Comparison of ENCODE assay signal across 23 mouse cellular contexts in the genomic region with DNA sequence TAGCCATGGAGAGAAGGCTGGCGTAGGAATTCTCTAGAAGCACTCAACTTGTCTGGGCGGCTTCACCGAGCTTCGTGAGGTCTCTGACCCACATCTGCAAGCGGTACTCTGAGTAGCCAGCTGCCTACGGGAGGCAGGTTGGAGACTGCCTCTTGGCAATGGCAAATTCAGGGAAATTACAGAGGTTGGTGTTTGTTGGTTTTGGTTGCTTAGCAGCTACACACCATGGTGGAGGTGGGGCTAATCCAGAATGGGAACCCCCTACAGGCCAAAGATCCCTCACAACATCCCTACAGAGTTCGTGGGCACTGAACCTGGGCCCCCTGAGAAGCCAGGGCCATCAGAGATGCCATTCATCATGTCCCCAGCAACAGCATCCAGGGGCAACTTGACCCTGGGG. TPM values are rescaled to one million over a fixed set of nuclear protein-coding genes. Genes with fewer than 3 reads are reported as not detected.
DNase-seq lines count a peak whose midpoint lies in the region; ATAC-seq lines count a peak whose summit lies in the region.
"Had no signal": no experiment of that assay in that cellular context is flagged by ENCODE, and none has a peak within 500 bp of the region (broad histone marks: within the 10 kb centered on the region; RNA-seq: fewer than 3 reads in every experiment).

No protein-coding gene starts in this region.

- WGBS in heart, embryonic 10.5 days, result 79% methylated on average over 7 of the region's 7 CpGs
- WGBS in heart, embryonic 12.5 days, result 80% methylated on average over 7 of the region's 7 CpGs
- 79% methylated on average over 7 of the region's 7 CpGs for WGBS in liver, embryonic 13.5 days (ENCODE audit: insufficient replicate concordance)
- whole genome bisulfite sequencing in limb, embryonic 10.5 days, result 82% methylated on average over 7 of the region's 7 CpGs

- no peaks in the 10 kb centered on the region for H3K36me3 ChIP-seq in heart, embryonic 10.5 days
- no peaks in the 10 kb centered on the region for H3K36me3 ChIP-seq in heart, embryonic 12.5 days
- H3K36me3 ChIP-seq in liver, embryonic 13.5 days, result no peaks in the 10 kb centered on the region
- H3K36me3 ChIP-seq in limb, embryonic 10.5 days, result no peaks in the 10 kb centered on the region
- H3K36me3 ChIP-seq: embryonic facial prominence, embryonic 13.5 days; forebrain, embryonic 12.5 days; hindbrain, embryonic 15.5 days had no signal

- H3K9me3 ChIP-seq in heart, embryonic 10.5 days, result no peaks in the 10 kb centered on the region
- 0 out of 2 replicates have a peak, but pooled peaks cover 3% of the 10 kb centered on the region for H3K9me3 ChIP-seq in heart, embryonic 12.5 days (replicated peaks)
- no peaks in the 10 kb centered on the region for H3K9me3 ChIP-seq in liver, embryonic 13.5 days (replicated peaks)
- no peaks in the 10 kb centered on the region for H3K9me3 ChIP-seq in limb, embryonic 10.5 days (replicated peaks)
- H3K9me3 ChIP-seq: embryonic facial prominence, embryonic 13.5 days; forebrain, embryonic 12.5 days; hindbrain, embryonic 15.5 days had no signal

- no peaks in the 10 kb centered on the region for H3K27me3 ChIP-seq in heart, embryonic 10.5 days (ENCODE audit: insufficient read depth, poor library complexity, severe bottlenecking)
- H3K27me3 ChIP-seq in heart, embryonic 12.5 days (replicated peaks), result no peaks in the 10 kb centered on the region
- H3K27me3 ChIP-seq in liver, embryonic 13.5 days, result 0 out of 2 replicates have a peak, but pooled peaks cover 5% of the 10 kb centered on the region
- no peaks in the 10 kb centered on the region for H3K27me3 ChIP-seq in limb, embryonic 10.5 days (ENCODE audit: low read depth, poor library complexity, severe bottlenecking)
- H3K27me3 ChIP-seq: embryonic facial prominence, embryonic 13.5 days; forebrain, embryonic 12.5 days; hindbrain, embryonic 15.5 days had no signal

- no peak overlapping the region for H3K9ac ChIP-seq in heart, embryonic 12.5 days
- peak overlapping the region; percentile 19; the same call in 1 of the 2 replicates for H3K9ac ChIP-seq in liver, embryonic 13.5 days
- H3K9ac ChIP-seq: embryonic facial prominence, embryonic 13.5 days; forebrain, embryonic 12.5 days; hindbrain, embryonic 15.5 days had no signal

- H3K4me2 ChIP-seq in heart, embryonic 12.5 days, result no peak overlapping the region
- 0 out of 2 replicates have a peak overlapping the region, but pooled peaks have one; percentile 1 for H3K4me2 ChIP-seq in liver, embryonic 13.5 days
- H3K4me2 ChIP-seq: embryonic facial prominence, embryonic 13.5 days; forebrain, embryonic 12.5 days; heart, embryonic 11.5 days; hindbrain, embryonic 15.5 days had no signal

- ATAC-seq in heart, embryonic 12.5 days (ENCODE audit: insufficient number of reproducible peaks, low FRiP score), result no peak
- ATAC-seq in liver, embryonic 13.5 days (ENCODE audit: low read depth), result no peak
- no peak for ATAC-seq in megakaryocyte progenitor cell, adult 5-6 weeks (replicated peaks; ENCODE audit: poor library complexity)
- ATAC-seq: forebrain, embryonic 16.5 days had no signal

- peak overlapping the region; percentile 84; the same call in 1 of the 2 replicates for H3K27ac ChIP-seq in heart, embryonic 10.5 days
- H3K27ac ChIP-seq in heart, embryonic 12.5 days (ENCODE audit: poor library complexity, severe bottlenecking), result no peak overlapping the region
- peak overlapping the region; percentile 78; the same call in 1 of the 2 replicates for H3K27ac ChIP-seq in liver, embryonic 13.5 days
- H3K27ac ChIP-seq in limb, embryonic 10.5 days, result 0 out of 2 replicates have a peak overlapping the region, but pooled peaks have one; percentile 27
- H3K27ac ChIP-seq: embryonic facial prominence, embryonic 13.5 days; forebrain, embryonic 12.5 days; hindbrain, embryonic 15.5 days had no signal

- no peak for DNase-seq in heart, embryonic 10.5 days (ENCODE audit: low spot score)
- no peak for DNase-seq in liver, embryonic 13.5 days
- DNase-seq in liver, result no peak
- DNase-seq in limb, embryonic 10.5 days (ENCODE audit: low spot score), result no peak
- DNase-seq in spleen, postnatal 14 days (ENCODE audit: low spot score in 2 of 2), result no peak
- DNase-seq: adrenal gland, postnatal 25 days; cerebellum, adult 18-20 months; cerebellum, adult 9-11 months; cerebellum, postnatal 36 days; gastrocnemius, postnatal 36 days; heart, adult 18-20 months had no signal

- H3K4me1 ChIP-seq in heart, embryonic 10.5 days, result peaks cover 29% of the 10 kb centered on the region
- H3K4me1 ChIP-seq in heart, embryonic 12.5 days (replicated peaks), result peaks cover 13% of the 10 kb centered on the region
- peaks cover 60% of the 10 kb centered on the region for H3K4me1 ChIP-seq in liver, embryonic 13.5 days (replicated peaks)
- H3K4me1 ChIP-seq in limb, embryonic 10.5 days, result peaks cover 18% of the 10 kb centered on the region; the same call in 1 of the 2 replicates

- no peak overlapping the region for H3K4me3 ChIP-seq in heart, embryonic 10.5 days
- H3K4me3 ChIP-seq in heart, embryonic 12.5 days, result no peak overlapping the region
- no peak overlapping the region for H3K4me3 ChIP-seq in liver, embryonic 13.5 days (replicated peaks)
- H3K4me3 ChIP-seq in limb, embryonic 10.5 days, result no peak overlapping the region
- H3K4me3 ChIP-seq: embryonic facial prominence, embryonic 13.5 days; forebrain, embryonic 12.5 days; hindbrain, embryonic 15.5 days had no signal

RNA-seq across cellular contexts. Expression of gene Gm21885, which starts 6.4 kb away (rescaled TPM):
- 0.18 TPM in 1 of 2 replicates, not detected in the other for polyA plus RNA-seq in heart, embryonic 10.5 days (2016; fragmentation: Nextera tagmentation; extraction: Ambion mirVana)
- 0.35 TPM in 1 of 2 replicates, not detected in the other for polyA plus RNA-seq in heart, embryonic 12.5 days (2016; fragmentation: Nextera tagmentation; extraction: Ambion mirVana)
- polyA plus RNA-seq in liver, embryonic 13.5 days (2015; fragmentation: Nextera tagmentation; extraction: Ambion mirVana), result not detected in 2 replicates
- not detected in 2 replicates for polyA plus RNA-seq in limb, embryonic 10.5 days (2016; fragmentation: Nextera tagmentation; extraction: Ambion mirVana)
- total RNA-seq in megakaryocyte progenitor cell, adult 5-6 weeks (2015), result not detected in 2 replicates
- not detected in 2 replicates for total RNA-seq in megakaryocyte progenitor cell, adult 5-6 weeks (2017)
- total RNA-seq: adrenal gland, adult 2 months; adrenal gland, postnatal 25 days; gastrocnemius, adult 18-20 months; gastrocnemius, postnatal 36 days; heart, postnatal 25 days; MEL had no signal
- polyA plus RNA-seq: adrenal gland, adult 2 months; forebrain, embryonic 12.5 days; heart, embryonic 11.5 days; heart, embryonic 16.5 days had no signal

RNA-seq across cellular contexts. Expression of gene Wfikkn2, which starts 29.4 kb away (rescaled TPM):
- 0.59 and 1.7 TPM in 2 replicates for polyA plus RNA-seq in heart, embryonic 10.5 days (2016; fragmentation: Nextera tagmentation; extraction: Ambion mirVana)
- 2.0 and 2.5 TPM in 2 replicates for polyA plus RNA-seq in heart, embryonic 12.5 days (2016; fragmentation: Nextera tagmentation; extraction: Ambion mirVana)
- polyA plus RNA-seq in liver, embryonic 13.5 days (2015; fragmentation: Nextera tagmentation; extraction: Ambion mirVana), result 0.22 and 0.23 TPM in 2 replicates
- polyA plus RNA-seq in limb, embryonic 10.5 days (2016; fragmentation: Nextera tagmentation; extraction: Ambion mirVana), result 1.6 and 7.9 TPM in 2 replicates
- total RNA-seq in megakaryocyte progenitor cell, adult 5-6 weeks (2015), result 0.52 TPM in 1 of 2 replicates, not detected in the other
- 0.21 and 0.27 TPM in 2 replicates for total RNA-seq in megakaryocyte progenitor cell, adult 5-6 weeks (2017)
- total RNA-seq: MEL had no signal

RNA-seq across cellular contexts. Expression of gene Luc7l3, which starts 46.6 kb away (rescaled TPM):
- polyA plus RNA-seq in heart, embryonic 10.5 days (2016; fragmentation: Nextera tagmentation; extraction: Ambion mirVana), result 66.3 and 93.4 TPM in 2 replicates
- 82.0 and 84.6 TPM in 2 replicates for polyA plus RNA-seq in heart, embryonic 12.5 days (2016; fragmentation: Nextera tagmentation; extraction: Ambion mirVana)
- 53.4 and 68.8 TPM in 2 replicates for polyA plus RNA-seq in liver, embryonic 13.5 days (2015; fragmentation: Nextera tagmentation; extraction: Ambion mirVana)
- polyA plus RNA-seq in limb, embryonic 10.5 days (2016; fragmentation: Nextera tagmentation; extraction: Ambion mirVana), result 89.9 and 107 TPM in 2 replicates
- total RNA-seq in megakaryocyte progenitor cell, adult 5-6 weeks (2015), result 160 and 188 TPM in 2 replicates
- 289 and 470 TPM in 2 replicates for total RNA-seq in megakaryocyte progenitor cell, adult 5-6 weeks (2017)

RNA-seq across cellular contexts. Expression of gene Ankrd40, which starts 52.6 kb away (rescaled TPM):
- 16.3 and 20.3 TPM in 2 replicates for polyA plus RNA-seq in heart, embryonic 10.5 days (2016; fragmentation: Nextera tagmentation; extraction: Ambion mirVana)
- 54.2 and 54.6 TPM in 2 replicates for polyA plus RNA-seq in heart, embryonic 12.5 days (2016; fragmentation: Nextera tagmentation; extraction: Ambion mirVana)
- 5.2 and 5.5 TPM in 2 replicates for polyA plus RNA-seq in liver, embryonic 13.5 days (2015; fragmentation: Nextera tagmentation; extraction: Ambion mirVana)
- 18.1 and 21.3 TPM in 2 replicates for polyA plus RNA-seq in limb, embryonic 10.5 days (2016; fragmentation: Nextera tagmentation; extraction: Ambion mirVana)
- total RNA-seq in megakaryocyte progenitor cell, adult 5-6 weeks (2015), result 18.8 and 21.7 TPM in 2 replicates
- total RNA-seq in megakaryocyte progenitor cell, adult 5-6 weeks (2017), result 59.6 and 77.8 TPM in 2 replicates
